Mouse (Mus musculus) hindbrain, postnatal 0 days (tissue): Measurements from ENCODE around the gene 1190005I06Rik. TPM values are rescaled to one million over a fixed set of nuclear protein-coding genes. Genes with fewer than 3 reads are reported as not detected.

ENCODE experiments used
- ATAC-seq: fragments of 200-750 bp; cut with Nextera tagmentation; 2 replicates; pipeline ENCODE4 v1.8.0; 2017; ENCODE audit warnings: mild to moderate bottlenecking, moderate TSS enrichment, moderate library complexity
- DNase-seq: peaks from one replicate; pipeline ENCODE4 v3.0.0-alpha.2; 2015; ENCODE audit warnings: low spot score
- H3K27ac ChIP-seq: fragments of 300-500 bp; sonication (generic); 2 replicates; pipeline ENCODE4 v1.5.1; 2014; ENCODE audit warnings: mild to moderate bottlenecking
- H3K27me3 ChIP-seq: fragments of 300-500 bp; sonication (generic); 2 replicates; pipeline ENCODE4 v1.6.1; 2014; ENCODE audit warnings: low read length, mixed read lengths; ENCODE audit not compliant: insufficient read depth
- H3K36me3 ChIP-seq: fragments of 300-500 bp; sonication (generic); 2 replicates; pipeline ENCODE4 v1.6.1; 2014; ENCODE audit warnings: low read length, mixed read lengths; ENCODE audit not compliant: insufficient read depth
- H3K4me1 ChIP-seq: fragments of 300-500 bp; sonication (generic); 2 replicates; pipeline ENCODE4 v1.6.1; 2014; ENCODE audit warnings: antibody characterized with exemption, low read length, mixed read lengths; ENCODE audit not compliant: insufficient read depth
- H3K4me2 ChIP-seq: fragments of 300-500 bp; sonication (generic); 2 replicates; pipeline ENCODE4 v1.6.1; 2014; ENCODE audit warnings: low read depth, mild to moderate bottlenecking, low read length, moderate library complexity, mixed read lengths
- H3K4me3 ChIP-seq: fragments of 300-500 bp; sonication (generic); 2 replicates; pipeline ENCODE4 v1.5.1; 2014; ENCODE audit warnings: low read length
- H3K9ac ChIP-seq: fragments of 300-500 bp; sonication (generic); replicated peaks from 2 replicates; pipeline ENCODE4 v1.6.1; 2014; ENCODE audit warnings: mild to moderate bottlenecking, low read length, moderate library complexity, mixed read lengths
- H3K9me3 ChIP-seq: fragments of 300-500 bp; sonication (generic); 2 replicates; pipeline ENCODE4 v1.6.1; 2016; ENCODE audit warnings: low read length, mixed read lengths
- CTCF ChIP-seq: IDR thresholded peaks from 2 replicates; pipeline ENCODE4 v1.5.1; 2016; ENCODE audit warnings: antibody characterized with exemption, control low read depth, low read depth
- WGBS: fragments of 180-500 bp; shearing (Covaris S2); extraction: QIAGEN DNeasy Blood & Tissue Kit; methylation state at CpG from one replicate; pipeline ENCODE4 v1.1.7; 2014; 5-methylcytosine and 5-hydroxymethylcytosine counted together
- polyA plus RNA-seq: library from polyadenylated mRNA; unstranded; fragments of >200 nt; fragmentation: Nextera tagmentation; extraction: Ambion mirVana; gene quantifications from 2 replicates; pipeline ENCODE4 v1.2.1, GENCODE M21; 2015
- total RNA-seq: library from RNA; depleted of rRNA; stranded (reverse); fragments of >200 nt; gene quantifications from 2 replicates; pipeline ENCODE4 v1.2.3, GENCODE M21; 2014

Gene 1190005I06Rik
- total and polyA plus RNA-seq, 2 experiments from 2014 or later = 20.6 to 26.5 TPM

- Histone ChIP-seq H3K27ac (no peak overlapping the region), H3K9ac (no peak overlapping the region), H3K9me3 (no peaks in the 10 kb centered on the region), H3K4me3 (no peak overlapping the region), H3K36me3 (no peaks in the 10 kb centered on the region), H3K4me1 (no peaks in the 10 kb centered on the region), H3K4me2 (no peak overlapping the region), H3K27me3 (no peaks in the 10 kb centered on the region)
- ATAC-seq = no peak
- no peak for TF ChIP-seq CTCF
- 42% methylated on average over 2 of the region's 2 CpGs for WGBS
- DNase-seq = no peak
Measured at GRCm38 (mm10) chr8:120623608-120624007, 23.8 kb downstream of the 1190005I06Rik start.

GRCm38 (mm10) chr8:120622161-120622560 lies 25.3 kb downstream of the 1190005I06Rik start:
- no peak for DNase-seq

GRCm38 (mm10) chr8:120620441-120620840 lies 27.0 kb downstream of the 1190005I06Rik start:
- ATAC-seq (no peak), DNase-seq (no peak)
- no peak for TF ChIP-seq CTCF
- H3K4me2 ChIP-seq = no peak overlapping the region
- WGBS = 66% methylated on average over 7 of the region's 7 CpGs
- no peaks in the 10 kb centered on the region for H3K36me3 ChIP-seq
- no peak overlapping the region for H3K9ac ChIP-seq
- H3K27ac ChIP-seq = no peak overlapping the region
- H3K9me3 ChIP-seq = no peaks in the 10 kb centered on the region
- no peaks in the 10 kb centered on the region for H3K4me1 ChIP-seq
- H3K4me3 ChIP-seq = no peak overlapping the region
- H3K27me3 ChIP-seq = no peaks in the 10 kb centered on the region

More at GRCm38 (mm10) chr8:120622161-120622560, 25.3 kb downstream of the 1190005I06Rik start:
- Histone ChIP-seq H3K9ac (no peak overlapping the region), H3K27ac (no peak overlapping the region), H3K36me3 (no peaks in the 10 kb centered on the region), H3K4me2 (no peak overlapping the region), H3K4me1 (no peaks in the 10 kb centered on the region), H3K27me3 (no peaks in the 10 kb centered on the region), H3K4me3 (no peak overlapping the region), H3K9me3 (no peaks in the 10 kb centered on the region)
- 74% methylated on average over 14 of the region's 14 CpGs for WGBS
- no peak for TF ChIP-seq CTCF
- ATAC-seq = no peak

- Histone ChIP-seq H3K4me1 (no peaks in the 10 kb centered on the region), H3K9ac (no peak overlapping the region), H3K27me3 (no peaks in the 10 kb centered on the region), H3K36me3 (no peaks in the 10 kb centered on the region), H3K27ac (peak overlapping the region; percentile 58; the same call in 1 of the 2 replicates), H3K4me3 (no peak overlapping the region), H3K9me3 (no peaks in the 10 kb centered on the region), H3K4me2 (no peak overlapping the region)
- ATAC-seq (peak; percentile 42; the same call in 1 of the 2 replicates), DNase-seq (no peak)
- WGBS = 64% methylated on average over 11 of the region's 11 CpGs
- no peak for TF ChIP-seq CTCF
Measured at GRCm38 (mm10) chr8:120619235-120620180, 27.9 kb downstream of the 1190005I06Rik start.

- peak; percentile 92 for TF ChIP-seq CTCF
- peak; percentile 80 for DNase-seq
- Histone ChIP-seq H3K27me3 (no peaks in the 10 kb centered on the region), H3K9me3 (no peaks in the 10 kb centered on the region), H3K4me3 (no peak overlapping the region), H3K4me2 (no peak overlapping the region), H3K4me1 (no peaks in the 10 kb centered on the region), H3K36me3 (no peaks in the 10 kb centered on the region), H3K9ac (no peak overlapping the region), H3K27ac (no peak overlapping the region)
- ATAC-seq = peak; percentile 33
- WGBS = 0% methylated on average over 6 of the region's 6 CpGs
Measured at GRCm38 (mm10) chr8:120618110-120618509, 29.3 kb downstream of the 1190005I06Rik start.

- H3K27ac ChIP-seq = peak overlapping the region; percentile 22; the same call in 1 of the 2 replicates
- WGBS = 32% methylated on average over 7 of the region's 8 CpGs
- peak; percentile 53 for DNase-seq
Measured at GRCm38 (mm10) chr8:120616663-120617626, 30.5 kb downstream of the 1190005I06Rik start.

More at GRCm38 (mm10) chr8:120616663-120617626, 30.5 kb downstream of the 1190005I06Rik start:
- no peak; the same call in 1 of the 2 replicates for ATAC-seq
- no peak for TF ChIP-seq CTCF
- Histone ChIP-seq H3K9ac (no peak overlapping the region), H3K4me3 (no peak overlapping the region), H3K4me1 (no peaks in the 10 kb centered on the region), H3K27me3 (no peaks in the 10 kb centered on the region), H3K4me2 (no peak overlapping the region), H3K36me3 (no peaks in the 10 kb centered on the region), H3K9me3 (no peaks in the 10 kb centered on the region)
